Mouse (Mus musculus) cerebellum, postnatal 14 days (tissue): ENCODE data around the gene 5730480H06Rik.
A peak's percentile ranks its signal among the peaks of the same experiment; 100 is the strongest.

Experiments used
- DNase-seq, 2 experiments: peaks; one replicate each; pipeline ENCODE4 v3.0.0; 2021; ENCODE audit warnings: mixed read lengths in 2 of 2

The 5730480H06Rik gene

DNA sequence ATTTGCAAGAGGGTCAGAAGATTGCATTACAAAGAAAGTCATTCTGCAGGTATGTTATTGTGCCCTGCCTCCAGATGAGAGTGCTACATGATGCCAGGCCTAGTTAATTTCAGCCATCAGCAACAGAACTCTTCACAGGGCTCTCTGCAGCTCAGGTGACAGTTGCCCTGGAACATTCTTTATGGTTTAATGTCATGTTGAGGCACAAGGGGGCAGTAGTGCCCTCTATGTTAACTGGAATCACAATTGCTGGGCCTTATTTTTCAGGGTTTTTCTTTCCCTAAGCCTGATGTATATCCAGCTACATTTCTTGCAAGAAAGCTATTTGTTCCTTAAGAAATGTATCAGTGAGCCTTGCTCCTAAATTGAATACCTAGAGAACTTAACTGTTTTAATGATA, 102.7 kb downstream of the 5730480H06Rik start:
- peak; percentile 73 to 75 for DNase-seq

DNA sequence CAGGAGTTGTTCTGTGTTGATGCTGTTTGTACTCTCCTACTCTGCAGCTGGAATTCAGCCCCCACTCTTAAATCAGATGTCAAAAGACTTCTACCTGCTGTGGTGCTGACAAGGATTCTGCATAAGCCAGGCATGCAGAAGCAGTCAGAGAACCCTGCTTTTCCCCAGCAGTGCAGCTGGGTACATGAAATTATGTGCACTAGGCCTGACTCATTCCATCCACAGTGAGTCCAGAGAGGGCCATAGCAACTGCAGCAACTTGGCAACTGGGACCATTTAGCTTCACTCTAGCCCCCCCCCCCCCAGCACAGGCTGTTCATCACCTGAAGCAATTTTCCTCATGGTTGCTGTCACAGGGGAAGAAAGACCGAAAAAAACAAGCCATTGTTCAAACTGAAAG, 121.1 kb downstream of the 5730480H06Rik start:
- DNase-seq = no peak

DNA sequence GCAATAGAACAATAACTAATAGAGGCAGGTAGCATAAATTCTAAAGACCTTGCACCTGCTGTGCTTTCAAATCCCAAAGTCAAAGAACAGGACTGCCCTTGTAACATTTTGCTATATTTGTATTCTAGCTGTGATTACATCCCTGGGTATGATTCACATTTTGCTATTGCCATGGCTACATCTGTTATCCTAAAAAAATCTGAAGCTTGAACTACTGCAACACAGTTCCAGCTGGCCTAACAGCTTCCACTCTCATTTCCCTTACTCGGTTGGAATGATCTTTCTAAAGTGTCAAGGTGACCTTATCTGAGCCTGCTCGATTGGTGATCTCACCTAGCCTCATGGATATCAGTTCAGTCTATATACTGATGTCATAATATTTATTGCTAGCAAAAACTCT, 132.5 kb downstream of the 5730480H06Rik start:
- no peak for DNase-seq
